Mouse (Mus musculus): ENCODE measurements at regions not wholly inside any gene's neighbourhood (a gene's known extent, or its start where the extent isn't known, plus 50 kb on each side); places are given as distances from the start of the nearest gene placed in this dataset.

DNA sequence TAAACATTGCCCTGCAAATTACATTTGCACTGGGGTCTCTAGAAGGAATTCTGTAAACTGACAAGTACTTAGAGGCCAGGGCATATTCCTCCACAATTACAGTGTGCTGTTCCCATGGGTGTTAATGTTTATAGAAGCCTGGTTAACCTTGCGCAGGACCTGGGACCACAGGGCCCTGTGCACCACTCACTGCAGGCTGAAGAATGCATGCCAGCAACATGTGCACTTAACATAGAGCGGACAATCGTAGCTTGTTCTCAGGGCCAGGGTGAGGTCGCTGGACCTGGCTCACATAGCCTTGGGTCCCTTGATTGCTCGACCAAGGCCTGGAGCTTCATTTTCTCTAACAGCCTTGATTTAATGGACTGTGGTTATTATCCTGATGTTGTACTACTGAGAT, 168.8 kb downstream of the Hs3st3b1 start:
- no peak overlapping the region for H3K27ac ChIP-seq
- intact Hi-C loops (cut with DNase I): no loop called here
- no peak overlapping the region for H3K4me3 ChIP-seq
- DNase-seq (ENCODE audit: extremely low spot score in 1 of 2, low spot score in 2 of 2): no peak
- no peak for TF ChIP-seq CTCF (IDR thresholded peaks at IDR 0.05)

DNA sequence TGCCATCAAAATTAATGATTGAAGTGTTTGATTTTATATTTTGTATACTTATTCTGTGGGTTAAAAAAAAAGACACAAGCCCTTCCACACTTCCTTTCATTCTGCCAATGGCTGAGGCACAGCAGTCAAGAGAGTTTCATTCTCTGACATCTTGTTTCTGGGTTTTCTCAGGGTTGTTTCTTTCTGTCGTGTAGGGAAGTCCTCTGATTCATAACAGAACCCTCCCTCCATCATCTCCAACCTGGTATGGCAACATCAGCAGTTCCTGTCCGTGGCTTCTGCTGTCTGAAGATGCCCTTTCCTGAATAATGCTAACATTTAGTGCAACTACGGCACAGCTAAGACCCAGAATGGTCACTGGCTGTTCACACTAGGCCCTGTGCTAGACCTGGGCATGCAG, 167.3 kb downstream of the Hs3st3b1 start:
- TF ChIP-seq CTCF (IDR thresholded peaks at IDR 0.05): no peak
- Histone ChIP-seq H3K4me3 (no peak overlapping the region), H3K27ac (no peak overlapping the region)
- DNase-seq (ENCODE audit: extremely low spot score in 1 of 2, low spot score in 2 of 2): no peak
- intact Hi-C loops (cut with DNase I): no loop called here

- intact Hi-C loops (cut with DNase I): no loop called here
- no peak for DNase-seq (ENCODE audit: extremely low spot score in 1 of 2, low spot score in 2 of 2)
- TF ChIP-seq CTCF (IDR thresholded peaks at IDR 0.05): no peak
- no peak overlapping the region for H3K4me3 ChIP-seq
- no peak overlapping the region for H3K27ac ChIP-seq
These were observed 163.8 kb downstream of the Hs3st3b1 start for GRCm38 (mm10) chr11:63758313-63758712.

- peak; percentile 30 to 53 for DNase-seq (ENCODE audit: extremely low spot score in 1 of 2, low spot score in 2 of 2)
- TF ChIP-seq CTCF (IDR thresholded peaks at IDR 0.05): no peak
- intact Hi-C loops (cut with DNase I): loop anchor here (10.0 kb wide), 1 partner anchor 197 kb away; no protein-coding TSS in a partner anchor
- Histone ChIP-seq H3K4me3 (no peak overlapping the region), H3K27ac (no peak overlapping the region)
These were observed 160.5 kb downstream of the Hs3st3b1 start for GRCm38 (mm10) chr11:63761561-63761960.

DNA sequence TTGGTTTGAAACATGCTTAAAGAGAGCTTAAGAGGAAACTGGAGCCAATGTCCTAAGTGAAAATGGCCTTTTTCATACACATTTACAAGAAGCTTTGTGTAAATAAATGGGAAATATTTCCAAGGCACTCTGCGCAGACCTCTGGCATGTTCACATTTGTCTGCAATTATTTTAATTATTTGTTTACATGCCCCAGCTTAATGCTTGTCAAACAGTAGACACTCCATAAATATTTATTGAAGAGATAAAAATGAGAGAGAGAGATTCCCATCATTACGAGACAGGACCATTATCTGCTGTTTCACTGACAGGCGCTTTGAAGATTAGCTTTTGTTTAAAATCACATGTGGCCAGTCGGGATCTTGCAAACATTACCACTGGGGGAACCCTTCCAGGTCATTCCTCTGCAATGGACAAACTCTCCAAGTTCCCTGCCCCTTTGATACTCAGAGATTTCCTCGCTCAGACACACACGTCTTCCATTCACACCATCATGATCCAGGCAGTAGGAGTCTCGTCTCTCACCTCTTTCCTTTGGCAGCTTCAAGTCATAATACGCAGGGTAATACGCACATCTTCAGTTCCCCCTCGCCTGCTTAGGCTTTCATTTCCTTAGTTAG, 154.3 kb downstream of the Hs3st3b1 start:
- no peak for TF ChIP-seq CTCF (IDR thresholded peaks at IDR 0.05)
- intact Hi-C loops (cut with DNase I): loop anchor here (10.0 kb wide), 1 partner anchor 203 kb away; no protein-coding TSS in a partner anchor
- no peak overlapping the region for H3K4me3 ChIP-seq
- H3K27ac ChIP-seq: no peak overlapping the region
- no peak for DNase-seq (ENCODE audit: extremely low spot score in 1 of 2, low spot score in 2 of 2)

DNA sequence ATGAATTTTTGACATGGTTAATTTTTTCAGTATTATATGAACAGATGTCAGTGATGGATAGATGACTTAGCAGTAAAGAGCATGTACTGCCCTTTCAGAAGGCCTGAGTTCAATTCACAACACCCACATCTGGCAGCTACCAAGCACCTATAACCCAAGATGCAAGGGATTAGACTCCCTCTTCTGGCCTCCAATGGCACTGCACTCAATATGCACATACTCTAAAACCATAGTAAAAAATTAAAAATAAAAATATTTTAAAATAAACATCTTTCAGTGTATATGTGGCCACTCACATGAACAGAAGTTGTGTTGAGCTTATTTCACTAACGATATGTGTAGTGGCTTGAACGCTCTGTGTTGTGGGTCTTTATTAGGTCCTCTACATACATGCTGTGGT, 152.4 kb downstream of the Hs3st3b1 start:
- no peak overlapping the region for H3K4me3 ChIP-seq
- no peak overlapping the region for H3K27ac ChIP-seq
- peak; percentile 16 for TF ChIP-seq CTCF (IDR thresholded peaks at IDR 0.05)
- intact Hi-C loops (cut with DNase I): loop anchor here (10.0 kb wide), 1 partner anchor 205 kb away; no protein-coding TSS in a partner anchor
- no peak for DNase-seq (ENCODE audit: extremely low spot score in 1 of 2, low spot score in 2 of 2)

- no peak for TF ChIP-seq CTCF (IDR thresholded peaks at IDR 0.05)
- DNase-seq (ENCODE audit: extremely low spot score in 1 of 2, low spot score in 2 of 2): no peak
- intact Hi-C loops (cut with DNase I): no loop called here
- no peak overlapping the region for H3K4me3 ChIP-seq
- no peak overlapping the region for H3K27ac ChIP-seq
These were observed 146.7 kb downstream of the Hs3st3b1 start for GRCm38 (mm10) chr11:63775382-63775781.

DNA sequence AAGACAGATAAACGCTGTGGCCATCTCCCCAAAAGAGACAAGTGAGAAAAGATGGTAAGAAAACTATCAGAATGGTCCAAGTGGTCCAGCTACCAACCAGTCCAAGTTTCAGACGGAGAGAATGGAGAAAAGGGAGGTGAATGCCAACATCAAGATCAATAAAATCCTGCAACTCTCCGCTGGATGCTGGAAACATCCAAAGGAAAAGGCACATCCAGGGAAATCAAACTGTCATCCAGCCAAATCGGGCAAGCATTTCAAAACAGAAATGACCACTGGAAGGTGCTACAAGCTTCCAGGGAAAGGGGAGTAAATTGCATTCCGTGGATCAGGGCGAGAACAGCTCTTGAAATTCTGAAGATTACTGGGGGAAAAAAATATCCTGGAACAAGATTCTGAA, 142.7 kb downstream of the Hs3st3b1 start:
- intact Hi-C loops (cut with DNase I): no loop called here
- DNase-seq (ENCODE audit: extremely low spot score in 1 of 2, low spot score in 2 of 2): no peak
- H3K4me3 ChIP-seq: no peak overlapping the region
- H3K27ac ChIP-seq: no peak overlapping the region
- no peak for TF ChIP-seq CTCF (IDR thresholded peaks at IDR 0.05)

- Histone ChIP-seq H3K27ac (no peak overlapping the region), H3K4me3 (no peak overlapping the region)
- intact Hi-C loops (cut with DNase I): no loop called here
- no peak for DNase-seq (ENCODE audit: extremely low spot score in 1 of 2, low spot score in 2 of 2)
- TF ChIP-seq CTCF (IDR thresholded peaks at IDR 0.05): no peak
These were observed 139.8 kb downstream of the Hs3st3b1 start for GRCm38 (mm10) chr11:63781967-63782915.

- TF ChIP-seq CTCF (IDR thresholded peaks at IDR 0.05): no peak
- Histone ChIP-seq H3K27ac (no peak overlapping the region), H3K4me3 (no peak overlapping the region)
- intact Hi-C loops (cut with DNase I): no loop called here
- no peak for DNase-seq (ENCODE audit: extremely low spot score in 1 of 2, low spot score in 2 of 2)
These were observed 136.7 kb downstream of the Hs3st3b1 start for GRCm38 (mm10) chr11:63785281-63785886.

- TF ChIP-seq CTCF (IDR thresholded peaks at IDR 0.05): no peak
- Histone ChIP-seq H3K27ac (no peak overlapping the region), H3K4me3 (no peak overlapping the region)
- intact Hi-C loops (cut with DNase I): no loop called here
- DNase-seq (ENCODE audit: extremely low spot score in 1 of 2, low spot score in 2 of 2): no peak
These were observed 136.1 kb downstream of the Hs3st3b1 start for GRCm38 (mm10) chr11:63785965-63786364.

All from left cerebral cortex, adult 2 months (tissue).